Mouse (Mus musculus): ENCODE data around the gene Rnasek. TPM values are rescaled to one million over a fixed set of nuclear protein-coding genes. Genes with fewer than 3 reads are reported as not detected.

Rnasek gene
- polyA plus RNA-seq, 1 experiment from 2014 or later = 152 TPM

DNA sequence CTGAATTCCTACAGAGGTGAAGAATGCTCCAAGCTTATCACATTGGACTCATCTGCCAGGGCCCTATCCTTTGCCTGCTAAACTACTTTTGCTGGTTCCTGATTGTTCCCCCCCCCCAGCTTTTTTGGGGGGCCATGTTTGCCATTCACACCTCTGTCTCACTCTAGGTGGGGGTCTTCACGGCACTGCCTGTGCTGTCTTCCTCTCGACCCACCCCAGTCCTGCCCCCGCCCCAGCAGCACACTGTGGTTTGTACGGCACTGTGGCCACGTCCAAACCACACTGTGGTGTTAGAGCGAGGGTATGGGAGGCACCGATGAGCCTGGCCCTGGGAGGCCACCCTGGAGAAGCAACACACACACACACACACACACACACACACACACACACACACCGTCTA is 5.1 kb downstream of the Rnasek start:
- 0 out of 2 replicates have a peak overlapping the region, but pooled peaks have one; percentile 8 for H3K9ac ChIP-seq
- H3K36me3 ChIP-seq = peaks cover 17% of the 10 kb centered on the region
- peaks cover 53% of the 10 kb centered on the region for H3K4me1 ChIP-seq
- H3K27ac ChIP-seq = no peak overlapping the region
- H3K9me3 ChIP-seq = no peaks in the 10 kb centered on the region
- H3K27me3 ChIP-seq = peaks cover 15% of the 10 kb centered on the region
- ATAC-seq (ENCODE audit: low FRiP score, low read depth) = no peak
- 86% methylated on average over 8 of the region's 8 CpGs for WGBS
- no peak overlapping the region for H3K4me2 ChIP-seq (replicated peaks)
- no peak overlapping the region for H3K4me3 ChIP-seq

DNA sequence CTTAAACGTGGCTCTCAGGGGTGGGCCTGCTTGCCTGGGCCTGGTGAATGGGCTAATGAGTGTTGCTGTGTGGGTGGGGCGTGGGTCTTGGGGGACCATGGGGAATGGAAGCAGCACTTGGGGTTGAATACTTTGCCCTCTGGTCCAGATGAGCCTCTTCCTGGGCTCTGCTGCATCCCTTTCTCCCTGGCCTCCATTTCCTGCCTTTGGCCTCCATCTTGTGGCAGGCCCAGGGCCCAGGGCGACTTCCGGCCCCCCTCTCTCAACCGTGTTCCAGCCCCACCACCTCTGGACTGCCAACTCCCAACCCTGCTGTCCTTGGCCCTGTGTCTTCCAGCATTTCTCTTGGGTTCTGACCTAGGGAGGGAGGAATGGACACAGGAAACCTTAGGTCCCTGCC is 5.6 kb downstream of the Rnasek start:
- ATAC-seq (ENCODE audit: low FRiP score, low read depth) = no peak
- Histone ChIP-seq H3K4me1 (peaks cover 56% of the 10 kb centered on the region), H3K27me3 (peaks cover 20% of the 10 kb centered on the region), H3K36me3 (peaks cover 17% of the 10 kb centered on the region), H3K4me3 (no peak overlapping the region), H3K9ac (0 out of 2 replicates have a peak overlapping the region, but pooled peaks have one; percentile 8), H3K27ac (no peak overlapping the region), H3K4me2 (replicated peaks) (no peak overlapping the region), H3K9me3 (no peaks in the 10 kb centered on the region)
- WGBS = 58% methylated on average over 5 of the region's 5 CpGs

DNA sequence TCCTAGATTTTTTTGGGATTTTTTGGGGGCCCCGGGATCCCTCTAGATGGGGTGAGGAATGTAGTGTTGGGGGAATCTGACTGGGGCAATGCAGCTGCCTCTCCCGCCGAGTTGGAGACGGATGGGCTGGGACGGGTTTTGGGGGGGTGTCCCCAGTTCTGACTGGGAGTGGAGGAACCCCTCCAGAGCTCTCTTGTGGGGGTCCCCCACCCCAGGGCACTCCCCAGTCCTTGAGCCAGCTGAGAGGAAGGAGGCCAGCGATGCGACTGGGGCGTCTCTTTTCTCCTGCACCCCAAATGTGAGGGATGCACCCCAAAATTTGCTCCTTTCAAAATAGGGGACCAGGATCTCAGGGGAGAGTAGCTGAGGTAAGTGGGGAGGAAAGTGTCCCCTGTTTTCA is 6.6 kb downstream of the Rnasek start:
- Histone ChIP-seq H3K9ac (peak overlapping the region; percentile 74), H3K4me1 (peaks cover 51% of the 10 kb centered on the region), H3K4me3 (peak overlapping the region; percentile 45), H3K27ac (no peak overlapping the region; the same call in 1 of the 2 replicates), H3K9me3 (no peaks in the 10 kb centered on the region), H3K27me3 (peaks cover 30% of the 10 kb centered on the region), H3K36me3 (peaks cover 17% of the 10 kb centered on the region), H3K4me2 (replicated peaks) (peak overlapping the region; percentile 64)
- ATAC-seq (ENCODE audit: low FRiP score, low read depth) = no peak
- 32% methylated on average over 8 of the region's 8 CpGs for WGBS

DNA sequence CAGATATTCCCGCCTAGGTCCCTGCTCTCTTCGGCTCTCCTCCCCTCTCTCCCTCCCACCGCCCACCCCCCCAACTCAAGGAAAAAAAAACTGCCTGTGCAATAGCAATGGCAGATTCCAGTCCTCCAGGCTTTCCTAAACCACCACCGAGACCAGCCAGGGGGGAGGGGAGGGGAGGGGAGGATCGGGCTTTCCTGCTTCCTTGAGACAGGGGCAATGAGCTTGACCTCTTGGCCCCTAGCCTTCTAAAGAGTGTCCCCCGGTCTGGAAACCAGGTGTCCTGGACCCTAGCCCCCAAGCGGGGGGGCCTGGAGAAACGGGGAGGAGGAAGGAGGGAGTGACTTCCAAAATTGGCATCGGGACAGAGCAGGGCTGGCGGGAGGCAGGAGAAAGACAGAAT is 7.1 kb downstream of the Rnasek start:
- H3K27ac ChIP-seq = no peak overlapping the region; the same call in 1 of the 2 replicates
- H3K4me2 ChIP-seq (replicated peaks) = peak overlapping the region; percentile 64
- H3K36me3 ChIP-seq = peaks cover 17% of the 10 kb centered on the region
- H3K4me1 ChIP-seq = peaks cover 51% of the 10 kb centered on the region
- 5% methylated on average over 8 of the region's 10 CpGs for WGBS
- peak overlapping the region; percentile 74 for H3K9ac ChIP-seq
- H3K9me3 ChIP-seq = no peaks in the 10 kb centered on the region
- peaks cover 35% of the 10 kb centered on the region for H3K27me3 ChIP-seq
- ATAC-seq (ENCODE audit: low FRiP score, low read depth) = no peak
- peak overlapping the region; percentile 45 for H3K4me3 ChIP-seq

DNA sequence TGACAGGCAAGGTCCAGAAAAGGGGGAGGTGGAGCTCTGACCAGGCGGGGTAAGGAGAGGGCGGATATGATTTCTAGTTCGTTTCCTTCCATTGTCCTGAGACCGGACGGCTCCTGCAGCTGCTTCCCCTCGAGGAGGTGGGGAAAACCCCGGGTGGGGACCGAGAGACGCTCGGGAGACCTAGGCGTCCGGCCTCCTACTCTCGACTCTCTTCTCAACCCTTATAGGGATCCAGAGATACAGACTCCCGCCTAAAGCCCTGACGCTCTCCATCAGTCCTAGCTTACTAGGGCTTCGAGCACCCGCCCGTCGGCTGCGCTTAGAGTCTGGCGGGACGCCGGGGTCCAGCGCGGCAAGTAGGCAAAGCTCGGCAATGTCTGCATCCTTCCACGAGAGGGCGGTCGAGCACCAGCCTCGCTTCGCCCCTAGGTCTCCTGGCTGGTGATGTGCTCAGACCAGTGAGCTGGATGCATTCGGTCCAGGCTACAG is 9.4 kb downstream of the Rnasek start:
- WGBS = 2% methylated on average over 32 of the region's 32 CpGs
- Histone ChIP-seq H3K27me3 (peaks cover 57% of the 10 kb centered on the region), H3K36me3 (peaks cover 10% of the 10 kb centered on the region), H3K4me2 (replicated peaks) (peak overlapping the region; percentile 56), H3K4me1 (peaks cover 51% of the 10 kb centered on the region), H3K27ac (no peak overlapping the region), H3K9me3 (no peaks in the 10 kb centered on the region), H3K4me3 (peak overlapping the region; percentile 35), H3K9ac (no peak overlapping the region)
- ATAC-seq (ENCODE audit: low FRiP score, low read depth) = peak; percentile 19; the same call in 1 of the 2 replicates

DNA sequence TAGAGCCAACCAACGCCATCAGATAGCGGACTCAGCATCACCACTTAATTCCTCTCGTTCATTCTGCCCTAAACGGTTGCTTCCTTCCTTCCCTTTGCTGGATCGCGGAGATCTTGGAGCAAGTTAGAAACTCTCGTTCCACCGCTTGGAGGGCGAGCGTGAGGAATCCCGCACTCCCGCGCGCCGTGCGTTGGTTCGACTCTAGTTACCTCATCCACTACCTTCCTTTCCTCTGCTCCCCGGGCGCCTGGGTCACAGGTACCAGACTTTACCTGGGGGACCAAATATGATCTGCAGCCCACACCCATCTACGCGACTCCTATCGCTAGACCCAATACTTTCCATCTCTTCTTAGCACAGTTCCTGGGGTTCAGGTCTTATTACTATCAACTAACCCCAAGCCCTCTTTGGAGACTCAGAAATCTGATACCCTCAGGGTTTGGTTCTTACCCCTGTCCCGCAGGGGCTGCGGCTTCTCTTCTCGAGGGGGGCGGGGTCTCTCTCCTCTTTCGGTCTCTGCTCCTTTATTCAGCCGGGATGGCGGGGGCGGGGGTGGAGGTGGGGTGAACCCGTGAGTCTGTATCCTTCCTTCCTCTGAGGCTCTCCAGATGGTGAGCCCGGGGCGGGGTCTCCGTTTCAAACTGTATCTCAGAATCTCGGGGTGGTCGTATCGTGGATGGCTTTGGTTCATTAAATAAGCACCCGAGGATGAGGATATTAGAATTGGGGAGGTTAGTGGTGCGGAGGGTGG is 10.2 kb downstream of the Rnasek start, which contains the start of gene Bcl6b:
TSS of gene Bcl6b (minus strand) at position 539 of the 751 bp plus-strand sequence.
- peak within 1 kb of the TSS; percentile 35 for H3K4me3 ChIP-seq
- peaks cover 66% of the 10 kb centered on the region for H3K27me3 ChIP-seq
- H3K36me3 ChIP-seq = peaks cover 1% of the 10 kb centered on the region
- WGBS = 2% methylated on average over 39 of the region's 39 CpGs
- no peaks in the 10 kb centered on the region for H3K9me3 ChIP-seq
- H3K27ac ChIP-seq = no peak within 1 kb of the TSS
- ATAC-seq (ENCODE audit: low FRiP score, low read depth) = no peak
- H3K9ac ChIP-seq = peak within 1 kb of the TSS; percentile 45; the same call in 1 of the 2 replicates
- H3K4me1 ChIP-seq = peaks cover 50% of the 10 kb centered on the region
- peak within 1 kb of the TSS; percentile 56 for H3K4me2 ChIP-seq (replicated peaks)

DNA sequence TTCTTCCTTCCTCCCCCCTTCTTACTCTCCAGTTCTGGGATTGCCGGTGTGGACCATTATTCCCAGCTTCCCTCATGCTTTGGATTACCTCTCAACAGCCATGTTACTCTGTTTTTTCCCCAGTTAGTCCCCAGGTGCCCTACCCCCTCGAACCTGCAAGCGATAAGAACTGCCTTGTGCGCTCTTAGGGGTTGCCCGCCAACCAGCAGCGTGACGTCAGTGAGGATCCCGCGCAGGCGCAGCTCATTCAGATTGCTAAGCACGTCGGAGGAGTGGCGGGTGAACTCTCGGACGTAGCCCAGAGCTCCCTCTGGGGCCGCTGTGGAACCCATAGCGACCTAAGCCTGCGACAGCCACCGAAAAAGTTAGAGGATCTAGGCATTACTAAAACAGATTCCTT is 10.8 kb downstream of the Rnasek start:
- 0 out of 2 replicates have a peak, but pooled peaks have one; percentile 18 for ATAC-seq (ENCODE audit: low FRiP score, low read depth)
- H3K27ac ChIP-seq = no peak overlapping the region
- peaks cover 44% of the 10 kb centered on the region for H3K4me1 ChIP-seq
- under 1% methylated on average over 19 of the region's 19 CpGs for WGBS
- peak overlapping the region; percentile 35 for H3K4me3 ChIP-seq
- H3K9ac ChIP-seq = peak overlapping the region; percentile 45; the same call in 1 of the 2 replicates
- H3K9me3 ChIP-seq = no peaks in the 10 kb centered on the region
- no peaks in the 10 kb centered on the region for H3K36me3 ChIP-seq
- H3K27me3 ChIP-seq = peaks cover 72% of the 10 kb centered on the region
- H3K4me2 ChIP-seq (replicated peaks) = peak overlapping the region; percentile 56

DNA sequence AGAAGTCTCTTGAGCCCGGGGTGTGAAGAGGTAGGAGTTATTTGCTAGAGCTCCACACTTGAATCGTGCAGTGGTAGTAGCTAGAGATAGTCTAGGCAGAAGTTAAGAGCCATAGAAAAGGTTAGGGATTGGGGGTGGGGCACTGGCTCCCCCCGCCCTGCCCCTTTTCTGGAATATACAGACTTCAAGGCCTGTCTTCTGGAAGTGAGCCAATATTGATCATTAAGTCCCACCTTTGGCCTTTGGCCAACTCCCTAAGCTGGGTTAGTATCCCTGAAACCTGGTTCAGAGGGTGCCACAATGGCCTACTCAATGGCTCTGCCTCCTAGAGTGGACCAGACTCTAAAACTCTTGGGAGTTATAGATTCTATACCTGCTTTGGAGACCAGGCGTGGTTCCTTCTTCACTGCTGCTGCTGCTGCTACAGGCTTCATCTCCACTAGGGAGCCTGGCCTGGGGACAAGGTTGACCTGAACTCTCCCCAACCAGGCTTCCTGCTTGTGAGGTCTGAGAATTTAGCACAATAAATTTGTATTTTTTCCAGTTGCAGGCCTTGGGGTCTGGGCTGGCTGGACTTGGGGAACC is 11.9 kb downstream of the Rnasek start:
- no peak for ATAC-seq (ENCODE audit: low FRiP score, low read depth)
- H3K9me3 ChIP-seq = no peaks in the 10 kb centered on the region
- H3K4me3 ChIP-seq = peak overlapping the region; percentile 35
- no peak overlapping the region for H3K9ac ChIP-seq
- H3K36me3 ChIP-seq = no peaks in the 10 kb centered on the region
- H3K27ac ChIP-seq = no peak overlapping the region
- H3K27me3 ChIP-seq = peaks cover 76% of the 10 kb centered on the region
- whole genome bisulfite sequencing = 84% methylated on average over 4 of the region's 4 CpGs
- H3K4me1 ChIP-seq = peaks cover 35% of the 10 kb centered on the region
- H3K4me2 ChIP-seq (replicated peaks) = peak overlapping the region; percentile 56

DNA sequence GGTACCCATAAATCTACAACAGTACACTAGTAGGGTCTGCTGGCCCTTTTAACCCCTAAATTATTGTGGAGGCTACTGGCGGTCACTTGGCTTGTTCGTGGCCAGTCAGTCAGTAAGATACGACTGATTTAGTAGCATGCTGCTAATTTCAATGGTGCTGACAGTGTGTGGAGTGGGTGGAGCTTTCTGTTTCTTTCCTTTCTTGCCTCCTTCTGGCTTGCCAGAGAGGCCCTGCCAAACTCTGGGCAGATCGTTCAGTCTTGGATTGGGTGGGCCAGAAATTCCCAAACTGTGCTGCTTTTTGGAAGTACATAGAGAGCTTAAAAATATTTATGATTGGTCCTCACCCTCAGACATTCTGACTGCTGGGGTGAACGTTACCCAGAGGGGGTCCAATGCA is 12.5 kb downstream of the Rnasek start:
- peak overlapping the region; percentile 33 for H3K4me3 ChIP-seq
- no peaks in the 10 kb centered on the region for H3K9me3 ChIP-seq
- no peak for ATAC-seq (ENCODE audit: low FRiP score, low read depth)
- 32% methylated on average over 5 of the region's 5 CpGs for WGBS
- no peak overlapping the region for H3K27ac ChIP-seq
- H3K4me1 ChIP-seq = peaks cover 31% of the 10 kb centered on the region
- peaks cover 81% of the 10 kb centered on the region for H3K27me3 ChIP-seq
- no peaks in the 10 kb centered on the region for H3K36me3 ChIP-seq
- peak overlapping the region; percentile 56 for H3K4me2 ChIP-seq (replicated peaks)
- 0 out of 2 replicates have a peak overlapping the region, but pooled peaks have one; percentile 43 for H3K9ac ChIP-seq

DNA sequence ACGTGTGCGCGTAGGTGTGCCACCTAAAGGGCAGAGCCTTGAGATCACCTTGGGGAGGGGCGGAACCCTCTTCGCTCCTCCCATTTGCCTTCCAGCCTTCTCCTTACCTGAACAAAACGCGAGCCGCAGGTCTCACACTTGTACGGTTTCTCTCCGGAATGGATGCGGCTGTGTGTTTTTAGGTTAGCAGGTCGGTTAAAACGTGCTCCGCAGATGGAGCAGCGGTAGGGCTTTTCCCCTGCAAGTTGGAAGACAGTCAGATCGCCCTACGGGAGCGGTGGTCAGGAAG is 13.1 kb downstream of the Rnasek start:
- 5% methylated on average over 18 of the region's 18 CpGs for WGBS
- peak overlapping the region; percentile 56 for H3K4me2 ChIP-seq (replicated peaks)
- H3K9me3 ChIP-seq = no peaks in the 10 kb centered on the region
- H3K4me3 ChIP-seq = peak overlapping the region; percentile 33
- peaks cover 82% of the 10 kb centered on the region for H3K27me3 ChIP-seq
- peak overlapping the region; percentile 43; the same call in 1 of the 2 replicates for H3K9ac ChIP-seq
- H3K36me3 ChIP-seq = no peaks in the 10 kb centered on the region
- peaks cover 35% of the 10 kb centered on the region for H3K4me1 ChIP-seq
- H3K27ac ChIP-seq = no peak overlapping the region
- no peak for ATAC-seq (ENCODE audit: low FRiP score, low read depth)

DNA sequence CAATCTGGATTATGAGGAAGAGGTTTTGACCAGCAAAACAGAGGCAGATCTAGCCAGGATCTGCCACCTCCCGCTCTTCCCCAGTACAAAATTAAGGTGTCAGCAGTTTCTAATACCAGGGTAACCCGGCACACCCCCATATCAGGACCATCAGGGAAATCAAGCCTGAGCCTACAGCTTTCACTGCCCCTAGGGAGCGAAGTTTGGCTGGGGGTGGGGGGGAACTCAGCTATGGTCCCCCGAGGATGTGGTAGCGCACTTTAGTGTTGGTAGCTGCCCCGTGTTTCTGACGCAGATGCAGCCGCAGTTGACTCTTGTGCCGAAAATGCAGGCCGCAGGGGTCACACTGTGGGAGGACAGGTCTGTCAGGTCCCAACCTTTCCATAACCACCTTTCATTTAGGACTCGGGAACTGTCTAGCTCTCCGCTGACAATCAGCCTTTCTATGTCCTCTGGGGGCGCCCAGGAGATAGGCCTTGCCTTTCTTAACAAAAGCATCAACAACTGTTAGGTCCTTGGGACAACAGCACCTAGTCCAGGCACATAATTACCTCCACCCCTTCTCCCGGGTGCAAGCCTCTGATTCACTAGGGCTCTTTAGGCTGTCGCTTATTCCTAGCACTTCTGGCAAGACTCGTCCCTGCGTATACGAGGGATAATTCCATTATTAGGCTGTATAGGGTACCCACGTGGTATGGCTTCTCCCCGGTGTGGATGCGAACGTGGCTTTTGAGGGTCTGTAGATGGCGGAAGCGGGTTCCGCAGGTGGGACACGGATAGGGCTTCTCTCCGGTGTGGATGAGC is 13.6 kb downstream of the Rnasek start:
- peak overlapping the region; percentile 33 for H3K4me3 ChIP-seq
- no peaks in the 10 kb centered on the region for H3K36me3 ChIP-seq
- H3K9ac ChIP-seq = no peak overlapping the region; the same call in 1 of the 2 replicates
- 22% methylated on average over 27 of the region's 27 CpGs for WGBS
- no peak overlapping the region for H3K27ac ChIP-seq
- peaks cover 81% of the 10 kb centered on the region for H3K27me3 ChIP-seq
- no peak for ATAC-seq (ENCODE audit: low FRiP score, low read depth)
- no peaks in the 10 kb centered on the region for H3K9me3 ChIP-seq
- H3K4me1 ChIP-seq = peaks cover 39% of the 10 kb centered on the region
- H3K4me2 ChIP-seq (replicated peaks) = peak overlapping the region; percentile 56

DNA sequence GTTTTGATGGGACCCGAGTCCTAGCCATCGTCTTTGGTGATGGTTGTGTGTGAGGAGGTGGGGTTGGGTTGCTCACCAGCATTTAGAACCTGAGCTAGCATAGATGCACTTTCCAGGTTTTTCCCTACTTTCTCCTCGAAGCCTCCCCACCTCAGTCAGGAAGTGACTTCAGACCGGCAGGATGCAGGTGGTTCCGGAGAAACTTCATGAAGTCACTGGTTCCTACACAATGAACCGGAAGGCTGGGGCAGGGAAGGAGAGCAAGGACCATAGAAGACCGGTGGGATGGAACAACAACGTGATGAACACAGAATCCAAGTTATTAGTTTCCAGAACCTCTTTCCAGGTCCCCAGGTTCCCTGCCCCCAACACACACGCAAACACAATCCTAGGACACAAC is 15.9 kb downstream of the Rnasek start:
- no peak for ATAC-seq (ENCODE audit: low FRiP score, low read depth)
- Histone ChIP-seq H3K27me3 (peaks cover 59% of the 10 kb centered on the region), H3K9ac (no peak overlapping the region), H3K9me3 (no peaks in the 10 kb centered on the region), H3K36me3 (no peaks in the 10 kb centered on the region), H3K4me2 (replicated peaks) (no peak overlapping the region), H3K4me3 (no peak overlapping the region), H3K27ac (no peak overlapping the region), H3K4me1 (peaks cover 46% of the 10 kb centered on the region)
- WGBS = 79% methylated on average over 9 of the region's 9 CpGs

All from limb, embryonic 13.5 days (tissue).